Mouse (Mus musculus) small intestine, adult 2 months (tissue): ENCODE results near the gene Klhl12. TPM values are rescaled to one million over a fixed set of nuclear protein-coding genes. Genes with fewer than 3 reads are reported as not detected.

Source experiments
- H3K27ac ChIP-seq: fragments of 200-500 bp; 2 replicates; pipeline ENCODE4 v1.5.1; 2012; ENCODE audit warnings: low read depth, low read length, control low read depth, inconsistent platforms; ENCODE audit not compliant: insufficient read depth
- H3K27me3 ChIP-seq: fragments of 200-500 bp; 2 replicates; pipeline ENCODE4 v1.6.1; 2012; ENCODE audit warnings: mild to moderate bottlenecking, moderate library complexity, low read length, inconsistent platforms; ENCODE audit not compliant: control insufficient read depth, insufficient read depth
- H3K36me3 ChIP-seq: fragments of 200-500 bp; 2 replicates; pipeline ENCODE4 v1.6.1; 2012; ENCODE audit warnings: mild to moderate bottlenecking, low read length, control low read depth, inconsistent platforms; ENCODE audit not compliant: control insufficient read depth, insufficient read depth
- H3K4me1 ChIP-seq: fragments of 200-500 bp; 2 replicates; pipeline ENCODE4 v1.6.1; 2012; ENCODE audit warnings: low read length, inconsistent platforms, mixed read lengths; ENCODE audit not compliant: control insufficient read depth, insufficient read depth, insufficient read length
- H3K4me3 ChIP-seq: fragments of 200-500 bp; 2 replicates; pipeline ENCODE4 v1.5.1; 2012; ENCODE audit warnings: low read depth, mild to moderate bottlenecking, control low read depth, inconsistent platforms, low read length, moderate library complexity
- CTCF ChIP-seq: fragments of 200-500 bp; IDR thresholded peaks from 2 replicates; pipeline ENCODE4 v1.5.1; 2012; ENCODE audit warnings: low read depth, mild to moderate bottlenecking, control low read depth, inconsistent platforms, low read length, moderate library complexity, mixed read lengths; ENCODE audit not compliant: insufficient replicate concordance, insufficient read length; ENCODE audit errors: extremely low read depth
- POLR2A ChIP-seq: fragments of 200-500 bp; IDR thresholded peaks from 2 replicates; pipeline ENCODE4 v1.6.1; 2012; ENCODE audit warnings: low read depth, mild to moderate bottlenecking, control low read depth, inconsistent platforms, low read length, moderate library complexity
- WGBS: fragments of 180-500 bp; shearing (Covaris S2); methylation state at CpG from one replicate; pipeline ENCODE4 v1.1.7; 2018; 5-methylcytosine and 5-hydroxymethylcytosine counted together
- polyA plus RNA-seq: library from polyadenylated mRNA; depleted of rRNA; stranded (reverse); fragments of >200 nt; gene quantifications from 2 replicates; pipeline ENCODE4 v1.2.3, GENCODE M21; 2012; rRNA removed

The Klhl12 gene
- 1.2 and 2.3 TPM in 2 replicates for polyA plus RNA-seq

- no peaks in the 10 kb centered on the region for H3K27me3 ChIP-seq
- TF ChIP-seq POLR2A (peak; percentile 55; the same call in 1 of the 2 replicates), CTCF (no peak)
- H3K4me1 ChIP-seq = no peaks in the 10 kb centered on the region
- peak within 1 kb of the TSS; percentile 100 for H3K4me3 ChIP-seq
- peaks cover 5% of the 10 kb centered on the region; the same call in 1 of the 2 replicates for H3K36me3 ChIP-seq
- under 1% methylated on average over 61 of the region's 61 CpGs for WGBS
- no peak within 1 kb of the TSS for H3K27ac ChIP-seq
Measured at GRCm38 (mm10) chr1:134454904-134455824, at the start of gene Klhl12. Klhl12 (plus strand) TSS chr1:134455531.

GRCm38 (mm10) chr1:134406414-134406771 lies 48.9 kb upstream of the Klhl12 start:
- Histone ChIP-seq H3K4me3 (peak overlapping the region; percentile 87), H3K27ac (no peak overlapping the region), H3K27me3 (no peaks in the 10 kb centered on the region), H3K36me3 (peaks cover 4% of the 10 kb centered on the region; the same call in 1 of the 2 replicates), H3K4me1 (peaks cover 3% of the 10 kb centered on the region; the same call in 1 of the 2 replicates)
- 22% methylated on average over 8 of the region's 8 CpGs for WGBS
- no peak for TF ChIP-seq CTCF
- TF ChIP-seq POLR2A = no peak

GRCm38 (mm10) chr1:134408080-134408479 lies 47.3 kb upstream of the Klhl12 start:
- 87% methylated on average over 8 of the region's 8 CpGs for WGBS
- Histone ChIP-seq H3K27ac (no peak overlapping the region), H3K36me3 (peaks cover 4% of the 10 kb centered on the region; the same call in 1 of the 2 replicates), H3K4me3 (no peak overlapping the region), H3K4me1 (peaks cover 3% of the 10 kb centered on the region; the same call in 1 of the 2 replicates), H3K27me3 (no peaks in the 10 kb centered on the region)
- TF ChIP-seq CTCF (no peak), POLR2A (no peak)

GRCm38 (mm10) chr1:134411706-134412629 lies 43.4 kb upstream of the Klhl12 start:
- no peaks in the 10 kb centered on the region for H3K27me3 ChIP-seq
- H3K4me3 ChIP-seq = no peak overlapping the region
- peaks cover 4% of the 10 kb centered on the region; the same call in 1 of the 2 replicates for H3K36me3 ChIP-seq
- no peaks in the 10 kb centered on the region for H3K4me1 ChIP-seq
- no peak overlapping the region for H3K27ac ChIP-seq
- TF ChIP-seq CTCF = no peak
- no peak for TF ChIP-seq POLR2A
- 93% methylated on average over 9 of the region's 9 CpGs for WGBS

- H3K4me3 ChIP-seq = no peak overlapping the region
- 0 out of 2 replicates have a peak overlapping the region, but pooled peaks have one; percentile 6 for H3K27ac ChIP-seq
- WGBS = 28% methylated on average over 2 of the region's 2 CpGs
- no peak for TF ChIP-seq CTCF
- TF ChIP-seq POLR2A = no peak
- H3K4me1 ChIP-seq = peaks cover 6% of the 10 kb centered on the region; the same call in 1 of the 2 replicates
- H3K36me3 ChIP-seq = no peaks in the 10 kb centered on the region
- H3K27me3 ChIP-seq = no peaks in the 10 kb centered on the region
Measured at GRCm38 (mm10) chr1:134414038-134414437, 41.3 kb upstream of the Klhl12 start.

GRCm38 (mm10) chr1:134414501-134415167 lies 40.7 kb upstream of the Klhl12 start:
- Histone ChIP-seq H3K4me1 (peaks cover 11% of the 10 kb centered on the region; the same call in 1 of the 2 replicates), H3K27me3 (no peaks in the 10 kb centered on the region), H3K4me3 (peak overlapping the region; percentile 97), H3K36me3 (no peaks in the 10 kb centered on the region), H3K27ac (peak overlapping the region; percentile 71)
- 6% methylated on average over 11 of the region's 11 CpGs for WGBS
- peak; percentile 35; the same call in 1 of the 2 replicates for TF ChIP-seq CTCF
- TF ChIP-seq POLR2A = no peak
